Comparison of ENCODE assay signal across 10 mouse cellular contexts in the genomic region with DNA sequence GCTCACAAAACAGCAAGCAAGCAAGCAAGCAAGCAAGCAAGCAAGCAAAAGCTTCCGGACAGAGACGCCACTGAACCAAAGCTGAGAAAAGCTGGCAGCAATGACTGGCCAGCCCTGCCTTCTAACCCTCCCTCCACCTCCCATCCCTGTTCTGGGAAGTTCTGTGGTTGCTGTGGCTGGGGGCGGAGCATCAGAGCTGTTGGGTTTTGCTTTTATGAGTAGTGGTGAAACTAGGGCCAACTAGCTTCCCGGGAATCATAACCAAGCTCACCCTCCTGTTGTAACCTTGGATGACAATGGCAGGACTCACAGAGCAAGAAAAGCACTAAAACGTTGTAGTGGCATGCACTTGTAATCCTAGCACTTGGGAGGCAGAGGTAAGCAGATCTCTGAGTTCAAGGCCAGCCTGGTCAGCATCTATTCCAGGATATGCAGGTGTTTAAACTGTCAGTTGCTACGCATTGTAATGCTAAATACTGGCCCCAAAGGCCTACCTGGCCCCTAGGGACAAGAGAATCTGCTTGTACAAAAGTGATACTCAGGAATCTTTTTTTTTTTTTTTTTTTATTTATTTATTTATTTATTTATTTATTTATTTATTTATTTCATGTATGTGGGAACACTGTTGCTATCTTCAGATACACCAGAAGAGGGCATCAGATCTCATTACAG. TPM values are rescaled to one million over a fixed set of nuclear protein-coding genes. Genes with fewer than 3 reads are reported as not detected.
A peak's percentile ranks its signal among the peaks of the same experiment; 100 is the strongest.
DNase-seq lines count a peak whose midpoint lies in the region; ATAC-seq and TF ChIP-seq lines count a peak whose summit lies in the region.
"Had no signal": no experiment of that assay in that cellular context is flagged by ENCODE, and none has a peak within 500 bp of the region (broad histone marks: within the 10 kb centered on the region; RNA-seq: fewer than 3 reads in every experiment).

No protein-coding gene starts in this region.

- no peaks in the 10 kb centered on the region for H3K9me3 ChIP-seq in CH12.LX (replicated peaks; ENCODE audit: low read length)
- H3K9me3 ChIP-seq: heart, embryonic 15.5 days had no signal

- no peaks in the 10 kb centered on the region for H3K36me3 ChIP-seq in CH12.LX (replicated peaks in 1 of 2; ENCODE audit: control insufficient read depth in 1 of 2, insufficient read depth in 1 of 2, low read length in 1 of 2)
- H3K36me3 ChIP-seq: heart, embryonic 15.5 days had no signal

- H3K27me3 ChIP-seq in CH12.LX (replicated peaks): no peaks in the 10 kb centered on the region
- H3K27me3 ChIP-seq: heart, embryonic 15.5 days had no signal

- no peak for TF ChIP-seq RAD21 in CH12.LX (IDR thresholded peaks at IDR 0.05; ENCODE audit: low read depth, low read length)

- no peak overlapping the region for H3K4me3 ChIP-seq in CH12.LX (replicated peaks in 1 of 3; ENCODE audit: low read depth in 2 of 3, low read length in 2 of 3, poor library complexity in 1 of 3)
- H3K4me3 ChIP-seq: heart, embryonic 15.5 days had no signal

- no peak for TF ChIP-seq CTCF in CH12.LX (conservative IDR thresholded peaks at IDR 0.05 in 1 of 2, IDR thresholded peaks at IDR 0.05 in 1 of 2; ENCODE audit: low read depth in 2 of 2, low read length in 2 of 2)

- no peak for TF ChIP-seq POLR2A in CH12.LX (IDR thresholded peaks at IDR 0.05; ENCODE audit: low read depth, low read length)

- dilution Hi-C loops in CH12.LX (cut with MboI; ENCODE audit: extremely low pct_ligation_motif_present, extremely low pct_unique_long_range_greater_than_20kb, low sequenced_read_pairs): no loop called here

- no peak overlapping the region for H3K27ac ChIP-seq in CH12.LX (ENCODE audit: insufficient read depth, low read depth)

- no peaks in the 10 kb centered on the region for H3K79me2 ChIP-seq in CH12.LX (replicated peaks; ENCODE audit: control insufficient read depth, extremely low read depth, insufficient read depth, poor library complexity, severe bottlenecking)

- intact Hi-C loops in gastrocnemius, postnatal 14 days (cut with DNase I; ENCODE audit: low total_unique reads): no loop called here

- peaks cover 0 to 43% of the 10 kb centered on the region in 2 experiments; a peak in 2 of 4 replicates for H3K4me1 ChIP-seq in CH12.LX (ENCODE audit: control insufficient read depth in 1 of 2, insufficient read depth in 2 of 2)
- H3K4me1 ChIP-seq: heart, embryonic 15.5 days had no signal

- H3K9ac ChIP-seq in CH12.LX (ENCODE audit: insufficient read depth, low read depth): no peak overlapping the region
- H3K9ac ChIP-seq: heart, embryonic 15.5 days had no signal

- peak; percentile 36; the same call in 1 of the 2 replicates for ATAC-seq in erythroid progenitor cell, adult 5-6 weeks (replicated peaks; ENCODE audit: low FRiP score, poor library complexity, severe bottlenecking)

- in situ Hi-C loops in CH12.LX (cut with MboI; ENCODE audit: low pct_ligation_motif_present, low pct_unique_long_range_greater_than_20kb, low sequenced_read_pairs): no loop called here

- no peak for TF ChIP-seq EP300 in CH12.LX (IDR thresholded peaks at IDR 0.05; ENCODE audit: low read length)

- DNase-seq in gastrocnemius, postnatal 14 days: peak; percentile 47
- DNase-seq in gastrocnemius, postnatal 25 days: no peak
- DNase-seq in CH12.LX (ENCODE audit: extremely low read depth): no peak
- DNase-seq in lung, postnatal 10 days: peak; percentile 45
- DNase-seq in cerebellum, postnatal 36 days: no peak
- DNase-seq in left cerebral cortex, adult 9 months (ENCODE audit: low spot score in 2 of 2): no peak
- DNase-seq in adrenal gland, adult 8-10 months: no peak
- DNase-seq: right cerebral cortex, adult 18-20 months had no signal

- H3K4me2 ChIP-seq in CH12.LX (ENCODE audit: insufficient read depth, low read depth, poor library complexity, severe bottlenecking): no peak overlapping the region
- H3K4me2 ChIP-seq: heart, embryonic 15.5 days had no signal

TF ChIP-seq in CH12.LX, 34 proteins besides CTCF, POLR2A, EP300 and RAD21:
- TF ChIP-seq SIN3A (IDR thresholded peaks at IDR 0.05; ENCODE audit: low read length) (peak; percentile 21; the same call in 1 of the 2 replicates), ETS1 (conservative IDR thresholded peaks at IDR 0.05; ENCODE audit: low read depth, low read length) (no peak)

RNA-seq across cellular contexts. Expression of a gene that starts 43.8 kb away (rescaled TPM):
- total RNA-seq in gastrocnemius, postnatal 14 days (2021): 10 to 100 TPM; 46.4 to 48.9 TPM
- total RNA-seq in gastrocnemius, postnatal 25 days (2021): 10 to 100 TPM; 49.3 to 49.4 TPM
- 113 and 140 TPM in 2 replicates for total RNA-seq in CH12.LX (2012; rRNA removed)
- 143 and 169 TPM in 2 replicates for total RNA-seq in CH12.LX (2014; rRNA removed)
- polyA plus RNA-seq in CH12.LX (2012; ENCODE audit: insufficient read length, low read depth): 156 and 169 TPM in 2 replicates
- 742 and 897 TPM in 2 replicates for total RNA-seq in erythroid progenitor cell, adult 5-6 weeks (2015; ENCODE audit: low replicate concordance)
- 1,089 and 1,449 TPM in 2 replicates for total RNA-seq in erythroid progenitor cell, adult 5-6 weeks (2017; ENCODE audit: low replicate concordance)
- 100 to 1,000 TPM; 105 to 149 (median 127) TPM for total RNA-seq in adrenal gland, adult 8-10 months (2022)

Comparison
In these comparisons a context has a peak if more than half of its experiments do, and no peak if none do; other contexts are left out.
1. DNase-seq: peak in gastrocnemius, postnatal 14 days (single experiment) and lung, postnatal 10 days (single experiment); none in gastrocnemius, postnatal 25 days (single experiment), CH12.LX (single experiment), cerebellum, postnatal 36 days (0 of 2), left cerebral cortex, adult 9 months (0 of 2) and adrenal gland, adult 8-10 months (single experiment).
2. RNA of a gene that starts 43.8 kb away (total RNA-seq): 742 to 1,449 TPM in erythroid progenitor cell, adult 5-6 weeks; 105 to 149 TPM in adrenal gland, adult 8-10 months, 113 to 169 TPM in CH12.LX, 49.3 to 49.4 TPM in gastrocnemius, postnatal 25 days and 46.4 to 48.9 TPM in gastrocnemius, postnatal 14 days; every median in the first group is over 4 times any median in the second.